Mouse (Mus musculus) intestine, postnatal 0 days (tissue): ENCODE results near the gene Kdm7a. TPM values are rescaled to one million over a fixed set of nuclear protein-coding genes. Genes with fewer than 3 reads are reported as not detected.
A peak's percentile ranks its signal among the peaks of the same experiment; 100 is the strongest.

ENCODE experiments used
- ATAC-seq: fragments of 200-750 bp; cut with Nextera tagmentation; 2 replicates; pipeline ENCODE4 v1.8.0; 2017; ENCODE audit warnings: mild to moderate bottlenecking, moderate TSS enrichment, moderate library complexity
- H3K27ac ChIP-seq: fragments of 300-500 bp; sonication (generic); 2 replicates; pipeline ENCODE4 v1.5.1; 2014; ENCODE audit warnings: mild to moderate bottlenecking, low read depth, low read length, moderate library complexity
- H3K27me3 ChIP-seq: fragments of 300-500 bp; sonication (generic); replicated peaks from 2 replicates; pipeline ENCODE4 v1.6.1; 2014; ENCODE audit warnings: low read length, mixed read lengths; ENCODE audit not compliant: control insufficient read depth, insufficient read depth
- H3K36me3 ChIP-seq: fragments of 300-500 bp; sonication (generic); 2 replicates; pipeline ENCODE4 v1.6.1; 2014; ENCODE audit warnings: mild to moderate bottlenecking, moderate library complexity; ENCODE audit not compliant: control insufficient read depth, insufficient read depth
- H3K4me1 ChIP-seq: fragments of 300-500 bp; sonication (generic); replicated peaks from 2 replicates; pipeline ENCODE4 v1.6.1; 2014; ENCODE audit warnings: antibody characterized with exemption, low read length, mixed read lengths; ENCODE audit not compliant: control insufficient read depth, insufficient read depth
- H3K4me2 ChIP-seq: fragments of 300-500 bp; sonication (generic); replicated peaks from 2 replicates; pipeline ENCODE4 v1.6.1; 2014; ENCODE audit warnings: low read depth, mild to moderate bottlenecking, moderate library complexity
- H3K4me3 ChIP-seq: fragments of 300-500 bp; sonication (generic); 2 replicates; pipeline ENCODE4 v1.5.1; 2014; ENCODE audit warnings: low read depth, low read length
- H3K9ac ChIP-seq: fragments of 300-500 bp; sonication (generic); 2 replicates; pipeline ENCODE4 v1.6.1; 2014; ENCODE audit warnings: mild to moderate bottlenecking, low read depth, low read length
- H3K9me3 ChIP-seq: fragments of 300-500 bp; sonication (generic); 2 replicates; pipeline ENCODE4 v1.6.1; 2016; ENCODE audit warnings: mixed run types; ENCODE audit not compliant: control insufficient read depth
- CTCF ChIP-seq: sonication (generic); IDR thresholded peaks from 2 replicates; pipeline ENCODE4 v1.5.1; 2016; ENCODE audit warnings: low read depth, mild to moderate bottlenecking, control low read depth, antibody characterized with exemption, moderate library complexity
- WGBS: fragments of 180-500 bp; shearing (Covaris S2); extraction: QIAGEN DNeasy Blood & Tissue Kit; methylation state at CpG from one replicate; pipeline ENCODE4 v1.1.7; 2014; 5-methylcytosine and 5-hydroxymethylcytosine counted together
- polyA plus RNA-seq: library from polyadenylated mRNA; unstranded; fragments of >200 nt; fragmentation: Nextera tagmentation; extraction: Ambion mirVana; gene quantifications from 2 replicates; pipeline ENCODE4 v1.2.1, GENCODE M21; 2015

The Kdm7a gene
- polyA plus RNA-seq: 2.3 and 2.9 TPM in 2 replicates

DNA sequence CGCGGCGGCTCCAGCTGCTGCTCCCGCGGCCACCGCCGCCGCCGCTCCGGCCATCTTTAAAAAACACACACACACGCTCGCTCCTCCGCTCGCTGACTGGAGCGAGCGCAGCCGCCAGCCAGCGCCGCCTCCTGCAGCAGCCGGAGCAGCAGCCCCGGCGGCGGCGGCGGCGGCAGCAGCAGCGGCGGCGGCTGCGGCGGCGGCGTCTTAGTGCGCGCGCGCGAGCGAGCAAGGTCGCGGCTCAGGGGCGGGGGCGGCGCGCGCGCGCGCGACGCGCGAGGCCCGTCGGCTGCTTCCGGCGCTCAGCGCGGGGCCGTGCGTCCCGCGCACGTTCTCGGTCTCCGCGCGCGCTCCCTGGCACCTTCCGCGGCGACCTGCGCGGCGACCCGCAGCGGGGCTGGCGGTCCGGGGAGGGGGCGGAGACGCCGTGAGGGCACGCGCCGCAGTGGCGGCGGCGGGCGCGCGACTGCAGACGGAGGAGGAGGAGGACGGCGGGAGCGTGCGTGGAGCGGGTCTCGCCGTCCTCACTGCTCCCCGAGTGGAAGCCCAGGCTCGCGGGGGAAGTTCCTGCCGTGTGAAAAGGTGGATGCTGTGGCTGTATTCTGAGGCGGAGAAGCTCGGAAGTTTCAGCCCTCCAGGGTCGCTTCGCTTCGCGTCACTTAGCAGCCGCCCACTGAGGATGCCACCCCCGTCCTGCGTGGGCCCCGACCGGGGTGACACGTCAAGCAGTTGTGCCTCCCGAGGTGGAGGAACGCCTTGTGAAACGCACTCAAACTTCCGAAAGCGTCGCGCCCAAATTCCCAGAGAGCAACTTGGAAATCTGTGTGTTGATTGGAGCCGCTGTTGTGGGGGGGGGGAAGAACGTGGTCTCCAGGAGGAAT lies at the start of gene Kdm7a:
TSS of gene Kdm7a (minus strand) at position 209 of the 881 bp plus-strand sequence.
- Histone ChIP-seq H3K9ac (peak within 1 kb of the TSS; percentile 98), H3K4me2 (peak within 1 kb of the TSS; percentile 85), H3K4me3 (peak within 1 kb of the TSS; percentile 81), H3K27ac (peak within 1 kb of the TSS; percentile 98), H3K9me3 (no peaks in the 10 kb centered on the region), H3K27me3 (no peaks in the 10 kb centered on the region), H3K36me3 (no peaks in the 10 kb centered on the region), H3K4me1 (no peaks in the 10 kb centered on the region)
- peak; percentile 91 for ATAC-seq
- under 1% methylated on average over 86 of the region's 124 CpGs for WGBS
- TF ChIP-seq CTCF: peak; percentile 42

DNA sequence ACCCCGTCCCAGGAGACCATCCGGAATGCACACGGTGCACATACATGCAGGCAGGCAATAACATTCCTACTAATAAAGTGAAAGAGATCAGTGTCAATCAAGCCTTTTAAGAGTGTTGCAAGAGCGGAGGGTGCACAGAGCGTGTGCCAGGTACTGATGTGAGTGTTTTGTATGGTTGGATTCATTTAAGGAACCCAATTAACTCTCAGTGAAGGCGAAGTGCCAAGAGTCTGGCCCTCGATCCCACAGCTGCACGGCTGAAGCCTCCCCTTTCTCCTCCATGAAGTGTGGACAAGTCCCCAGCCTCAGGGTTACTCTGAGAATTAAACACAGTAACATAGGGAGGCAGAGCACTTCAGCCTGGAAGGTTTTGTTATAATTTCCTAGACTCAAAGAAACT lies 48.7 kb upstream of the Kdm7a start:
- H3K9ac ChIP-seq: no peak overlapping the region
- no peak overlapping the region for H3K27ac ChIP-seq
- no peaks in the 10 kb centered on the region for H3K9me3 ChIP-seq
- H3K36me3 ChIP-seq: no peaks in the 10 kb centered on the region
- WGBS: 83% methylated on average over 8 of the region's 8 CpGs
- H3K4me3 ChIP-seq: no peak overlapping the region
- H3K4me2 ChIP-seq: no peak overlapping the region
- H3K4me1 ChIP-seq: no peaks in the 10 kb centered on the region; the same call in 1 of the 2 replicates
- no peak for TF ChIP-seq CTCF
- no peak for ATAC-seq
- H3K27me3 ChIP-seq: no peaks in the 10 kb centered on the region

DNA sequence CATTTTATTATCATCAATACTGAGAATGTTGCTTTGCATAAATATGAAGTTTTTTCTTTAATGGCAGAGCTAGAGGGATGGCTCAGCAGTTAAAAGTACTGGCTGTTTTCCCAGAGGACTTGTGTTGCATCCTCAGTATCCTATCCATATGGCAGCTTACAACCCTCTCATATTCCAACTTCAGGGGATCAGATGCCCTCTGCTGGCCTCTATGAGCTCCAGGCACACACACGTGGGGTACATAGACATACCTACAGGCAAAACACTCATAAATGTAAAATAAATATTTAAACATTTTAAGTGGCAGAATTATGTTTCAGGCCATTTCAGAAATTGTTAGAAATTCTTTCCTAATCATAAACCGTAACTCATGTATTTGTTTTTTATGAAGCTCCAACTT lies 43.5 kb upstream of the Kdm7a start:
- Histone ChIP-seq H3K27ac (no peak overlapping the region), H3K4me1 (0 out of 2 replicates have a peak, but pooled peaks cover 3% of the 10 kb centered on the region), H3K36me3 (no peaks in the 10 kb centered on the region), H3K4me3 (no peak overlapping the region), H3K27me3 (no peaks in the 10 kb centered on the region), H3K9ac (no peak overlapping the region), H3K9me3 (no peaks in the 10 kb centered on the region), H3K4me2 (no peak overlapping the region)
- WGBS: 85% methylated on average over 2 of the region's 2 CpGs
- TF ChIP-seq CTCF: peak; percentile 40
- no peak for ATAC-seq

DNA sequence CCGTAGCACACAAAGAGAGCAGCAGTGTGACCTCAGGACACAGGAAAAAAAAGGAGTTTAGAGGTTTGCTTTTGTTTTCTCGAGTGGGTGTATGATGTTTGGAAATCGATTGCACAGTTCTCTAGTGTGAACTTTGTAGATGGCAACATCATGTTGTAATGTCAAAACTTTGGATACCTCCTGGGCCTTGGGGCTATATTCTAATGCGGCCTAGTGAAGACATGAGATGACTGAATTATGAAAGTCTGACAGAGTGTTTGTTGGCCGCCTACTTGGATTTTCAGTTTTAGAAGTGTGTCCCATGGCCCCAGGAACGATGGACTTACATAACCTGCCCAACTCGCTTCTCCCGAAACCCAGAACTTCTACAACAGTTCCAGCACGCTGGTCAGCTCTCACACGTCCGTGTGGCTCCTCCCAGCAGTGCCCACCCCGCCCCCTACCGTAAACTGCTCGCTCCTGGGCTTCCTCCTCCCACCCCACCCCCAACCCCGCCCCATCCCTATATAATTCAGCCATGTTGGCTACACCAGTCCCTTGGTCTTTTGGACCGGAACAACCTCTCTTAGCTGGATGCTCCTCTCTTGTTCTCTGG lies 42.7 kb upstream of the Kdm7a start:
- Histone ChIP-seq H3K9ac (no peak overlapping the region), H3K4me1 (0 out of 2 replicates have a peak, but pooled peaks cover 3% of the 10 kb centered on the region), H3K9me3 (no peaks in the 10 kb centered on the region), H3K4me3 (no peak overlapping the region), H3K27ac (no peak overlapping the region), H3K27me3 (no peaks in the 10 kb centered on the region), H3K4me2 (no peak overlapping the region), H3K36me3 (no peaks in the 10 kb centered on the region)
- 52% methylated on average over 16 of the region's 16 CpGs for WGBS
- ATAC-seq: no peak
- no peak for TF ChIP-seq CTCF

DNA sequence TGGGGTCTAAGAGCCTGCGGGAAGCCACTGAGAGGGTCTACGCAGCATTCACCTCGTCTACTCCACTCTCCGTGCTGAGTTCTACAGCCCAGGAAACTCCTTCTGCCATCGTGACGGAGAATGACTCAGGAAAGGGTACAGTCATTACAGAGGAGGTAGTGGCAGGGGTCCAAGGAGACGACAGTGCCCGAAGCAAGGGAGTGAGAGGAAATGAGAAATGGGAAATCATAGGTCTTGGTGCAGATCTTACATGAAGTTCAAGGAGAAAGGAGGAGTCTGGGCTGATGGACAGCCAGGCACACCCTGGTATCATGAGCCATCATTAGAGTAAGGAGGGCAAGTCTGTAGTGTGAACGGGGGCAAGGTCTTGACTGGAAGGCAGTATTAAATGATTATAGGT lies 37.5 kb upstream of the Kdm7a start:
- peaks cover 12% of the 10 kb centered on the region; the same call in 1 of the 2 replicates for H3K4me1 ChIP-seq
- WGBS: 55% methylated on average over 9 of the region's 9 CpGs
- H3K27me3 ChIP-seq: no peaks in the 10 kb centered on the region
- TF ChIP-seq CTCF: no peak
- no peak overlapping the region for H3K4me3 ChIP-seq
- no peak overlapping the region for H3K9ac ChIP-seq
- no peaks in the 10 kb centered on the region for H3K36me3 ChIP-seq
- H3K4me2 ChIP-seq: peak overlapping the region; percentile 21
- no peaks in the 10 kb centered on the region for H3K9me3 ChIP-seq
- H3K27ac ChIP-seq: peak overlapping the region; percentile 93
- no peak; the same call in 1 of the 2 replicates for ATAC-seq

DNA sequence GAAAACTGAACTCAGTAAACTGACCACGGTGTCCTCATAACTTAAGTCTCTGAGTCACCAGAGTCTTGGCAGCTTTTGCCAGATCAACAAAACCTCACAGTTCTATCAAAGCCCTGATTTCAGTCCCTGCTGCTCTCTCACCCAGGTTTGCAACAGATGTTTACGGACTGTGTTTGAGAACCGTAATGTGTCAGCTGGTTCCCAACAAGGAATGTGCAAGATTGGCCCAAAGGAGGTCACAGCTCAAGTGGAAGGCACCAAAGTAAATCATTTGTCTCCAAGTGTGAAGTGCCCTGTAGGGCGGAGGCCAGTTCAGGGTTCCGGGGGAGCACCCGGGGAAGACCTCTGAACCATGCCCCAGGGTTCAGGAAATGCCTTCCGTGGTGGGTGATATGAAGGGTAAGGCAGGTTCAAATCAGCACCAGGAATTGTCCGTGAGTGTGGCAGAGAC lies 36.9 kb upstream of the Kdm7a start:
- H3K36me3 ChIP-seq: no peaks in the 10 kb centered on the region
- peaks cover 12% of the 10 kb centered on the region; the same call in 1 of the 2 replicates for H3K4me1 ChIP-seq
- ATAC-seq: peak; percentile 85
- H3K4me3 ChIP-seq: no peak overlapping the region
- H3K9me3 ChIP-seq: no peaks in the 10 kb centered on the region
- 13% methylated on average over 8 of the region's 8 CpGs for WGBS
- H3K27me3 ChIP-seq: no peaks in the 10 kb centered on the region
- H3K27ac ChIP-seq: peak overlapping the region; percentile 93
- no peak for TF ChIP-seq CTCF
- no peak overlapping the region for H3K9ac ChIP-seq
- peak overlapping the region; percentile 21; the same call in 1 of the 2 replicates for H3K4me2 ChIP-seq
